Mouse (Mus musculus) frontal cortex, postnatal 25 days (tissue): ENCODE results near the gene Cnbp.

Experiments used
- DNase-seq, 2 experiments: peaks; one replicate each; pipeline ENCODE4 v3.0.0; 2022; ENCODE audit warnings: low spot score in 2 of 2

Gene Cnbp

DNA sequence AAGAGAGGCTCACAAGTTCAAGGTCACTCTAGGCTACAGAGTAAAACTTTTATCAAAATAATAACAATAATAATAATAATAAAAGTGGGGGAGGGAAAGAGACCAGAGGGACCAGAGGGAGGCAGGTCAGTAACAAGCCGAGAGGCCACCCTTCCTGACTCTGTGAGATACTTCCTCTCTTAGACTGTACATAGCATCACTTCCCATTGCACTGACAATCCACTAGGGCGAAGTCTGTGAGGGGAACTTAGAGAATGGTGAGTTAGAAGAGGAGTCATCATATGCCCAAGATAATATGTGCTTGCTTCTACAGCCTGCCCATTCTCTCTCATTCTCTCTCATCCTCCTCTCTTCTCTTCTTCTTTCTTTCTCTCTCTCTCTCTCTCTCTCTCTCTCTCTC lies 44.9 kb downstream of the Cnbp start:
- no peak for DNase-seq

DNA sequence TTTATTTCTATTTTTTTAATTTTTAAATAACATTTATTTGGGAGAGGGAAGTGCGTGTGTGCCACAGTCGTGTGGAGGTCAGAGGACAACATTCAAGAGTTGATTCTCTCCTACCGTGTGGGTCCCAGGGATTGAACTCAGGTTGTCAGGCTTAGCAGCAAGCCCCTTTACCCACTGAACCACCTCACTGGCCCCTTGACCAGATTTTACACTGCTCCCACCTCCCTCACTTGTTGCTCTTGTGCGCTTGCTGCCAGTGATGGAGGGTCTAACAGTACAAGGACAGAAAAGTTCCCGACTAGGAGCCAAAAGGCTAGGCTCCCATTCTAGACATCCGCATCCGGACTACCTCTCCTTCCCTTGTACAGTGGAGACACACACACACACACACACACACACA lies 45.5 kb downstream of the Cnbp start:
- no peak for DNase-seq

GRCm38 (mm10) chr6:87804886-87805285 lies 46.0 kb downstream of the Cnbp start:
- no peak for DNase-seq

- no peak for DNase-seq
Measured at GRCm38 (mm10) chr6:87804036-87804435, 46.9 kb downstream of the Cnbp start.

DNA sequence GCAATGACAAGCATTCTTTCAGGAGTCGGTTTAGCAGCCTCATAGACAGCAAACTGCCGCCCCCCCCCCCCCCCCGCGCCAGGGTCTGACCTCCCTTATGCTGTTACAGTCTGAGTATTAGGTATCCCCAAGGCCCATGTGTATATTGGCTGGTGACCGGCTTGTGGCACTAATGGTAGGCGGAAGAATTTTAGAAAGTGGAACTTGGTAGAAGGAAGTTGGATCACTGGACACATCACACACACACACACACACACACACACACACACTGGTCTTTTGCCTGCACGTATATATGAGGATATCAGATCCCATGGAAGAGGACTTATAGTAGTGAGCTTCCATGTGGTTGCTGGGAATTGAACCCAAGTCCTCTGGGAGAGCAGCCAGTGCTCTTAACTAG lies 48.4 kb downstream of the Cnbp start:
- DNase-seq, result no peak

DNA sequence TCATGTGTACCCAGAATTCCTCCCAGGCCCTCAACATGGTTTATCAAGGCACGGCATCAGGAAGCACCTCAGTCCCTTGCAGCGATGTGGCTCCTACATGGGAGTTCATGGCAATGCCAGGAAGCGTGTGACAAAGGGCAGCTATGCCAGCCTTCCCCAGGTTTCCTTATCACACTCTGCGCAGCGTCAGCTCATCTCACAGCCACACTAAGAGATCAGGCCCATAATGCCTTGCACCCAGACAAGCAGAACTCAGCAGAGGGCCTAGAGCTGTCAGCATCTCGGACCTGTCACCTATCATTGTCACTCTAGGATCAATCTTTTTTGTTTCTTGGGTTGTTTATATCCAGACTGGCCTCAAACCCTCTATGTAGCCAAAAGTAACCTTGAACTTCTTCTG lies 51.3 kb downstream of the Cnbp start:
- DNase-seq, result no peak

GRCm38 (mm10) chr6:87797321-87797720 lies 53.6 kb downstream of the Cnbp start:
- no peak for DNase-seq

- no peak for DNase-seq
Measured at GRCm38 (mm10) chr6:87796251-87796880, 54.5 kb downstream of the Cnbp start.

- DNase-seq, result no peak
Measured at GRCm38 (mm10) chr6:87795385-87796150, 55.3 kb downstream of the Cnbp start.

- DNase-seq, result no peak
Measured at GRCm38 (mm10) chr6:87793821-87794510, 56.9 kb downstream of the Cnbp start.
